Mouse (Mus musculus) myocyte (in vitro differentiated cells): ENCODE results near the gene Ndufs4. TPM values are rescaled to one million over a fixed set of nuclear protein-coding genes. Genes with fewer than 3 reads are reported as not detected.

Experiments used
- H3K27me3 ChIP-seq: one replicate; pipeline ENCODE4 v1.6.1; 2011; ENCODE audit not compliant: control insufficient read depth, insufficient read depth, insufficient read length
- H3K36me3 ChIP-seq: one replicate; pipeline ENCODE4 v1.6.1; 2011; ENCODE audit not compliant: control insufficient read depth, insufficient read depth
- H3K4me2 ChIP-seq: one replicate; pipeline ENCODE4 v1.6.1; 2011; ENCODE audit warnings: low read depth, control low read depth
- H3K4me3 ChIP-seq: one replicate; pipeline ENCODE4 v1.5.1; 2011; ENCODE audit warnings: mild to moderate bottlenecking, control low read depth, moderate library complexity
- H3K79me2 ChIP-seq: one replicate; pipeline ENCODE4 v1.6.1; 2011; ENCODE audit not compliant: control insufficient read depth, insufficient read depth
- H3ac ChIP-seq: one replicate; pipeline ENCODE4 v1.6.1; 2011; ENCODE audit not compliant: control insufficient read depth, insufficient read length
- CEBPB ChIP-seq: IDR thresholded peaks from 2 replicates; pipeline ENCODE4 v1.6.1; 2011; ENCODE audit warnings: mild to moderate bottlenecking, moderate library complexity; ENCODE audit not compliant: poor library complexity, insufficient read depth, severe bottlenecking
- E2F4 ChIP-seq: IDR thresholded peaks from one replicate; pipeline ENCODE4 v1.6.1; 2011; ENCODE audit warnings: mild to moderate bottlenecking, control low read depth, moderate library complexity; ENCODE audit not compliant: insufficient read depth
- MAX ChIP-seq: IDR thresholded peaks from one replicate; pipeline ENCODE4 v1.6.1; 2011; ENCODE audit warnings: low read depth, mild to moderate bottlenecking, control low read depth
- MYOD1 ChIP-seq, 3 experiments: IDR thresholded peaks; one replicate each; pipeline ENCODE4 v1.6.1; 2011; ENCODE audit warnings: control low read depth in 2 of 3, low read depth in 2 of 3, mild to moderate bottlenecking in 2 of 3, moderate library complexity in 1 of 3; ENCODE audit not compliant: insufficient read length in 2 of 3, control insufficient read depth in 1 of 3
- MYOG ChIP-seq, 3 experiments: IDR thresholded peaks; one replicate each; pipeline ENCODE4 v1.6.1; 2011; ENCODE audit warnings: control low read depth in 2 of 3, low read depth in 2 of 3, mild to moderate bottlenecking in 2 of 3; ENCODE audit not compliant: insufficient read length in 2 of 3, control insufficient read depth in 1 of 3, insufficient read depth in 1 of 3
- POLR2A ChIP-seq: IDR thresholded peaks from one replicate; pipeline ENCODE4 v1.6.1; 2011; ENCODE audit warnings: low read depth, mild to moderate bottlenecking, control low read depth, moderate library complexity; ENCODE audit not compliant: insufficient read length
- POLR2AphosphoS2 ChIP-seq: IDR thresholded peaks from one replicate; pipeline ENCODE4 v1.6.1; 2011; ENCODE audit warnings: low read depth, control low read depth; ENCODE audit not compliant: insufficient read length
- REST ChIP-seq: IDR thresholded peaks from one replicate; pipeline ENCODE4 v1.6.1; 2011; ENCODE audit warnings: mild to moderate bottlenecking, control low read depth, moderate library complexity; ENCODE audit not compliant: insufficient read depth, insufficient read length
- SRF ChIP-seq: IDR thresholded peaks from one replicate; pipeline ENCODE4 v1.6.1; 2011; ENCODE audit warnings: low read depth; ENCODE audit not compliant: control insufficient read depth, insufficient read length
- TCF12 ChIP-seq: IDR thresholded peaks from one replicate; pipeline ENCODE4 v1.6.1; 2011; ENCODE audit warnings: mild to moderate bottlenecking, control low read depth; ENCODE audit not compliant: poor library complexity, insufficient read depth, severe bottlenecking
- TCF3 ChIP-seq: IDR thresholded peaks from one replicate; pipeline ENCODE4 v1.6.1; 2011; ENCODE audit warnings: low read depth, control low read depth; ENCODE audit not compliant: insufficient read length
- USF1 ChIP-seq: IDR thresholded peaks from one replicate; pipeline ENCODE4 v1.6.1; 2011; ENCODE audit warnings: low read depth, mild to moderate bottlenecking, control low read depth, moderate library complexity
- polyA plus RNA-seq: library from polyadenylated mRNA; unstranded; fragments of >200 nt; fragmentation: generic; extraction: Trizol; gene quantifications from one replicate; pipeline ENCODE4 v1.2.1, GENCODE M21; 2012; ENCODE audit warnings: missing spikeins

Ndufs4 gene
- polyA plus RNA-seq, 1 experiment, result 168 TPM

GRCm38 (mm10) chr13:114376511-114376910, 11.5 kb downstream of the Ndufs4 start:
- H3K79me2 ChIP-seq, result peaks cover 51% of the 10 kb centered on the region
- peaks cover 8% of the 10 kb centered on the region for H3K36me3 ChIP-seq
- H3K4me2 ChIP-seq, result no peak overlapping the region
- H3ac ChIP-seq, result no peak overlapping the region
- no peak for TF ChIP-seq TCF12
- no peak for TF ChIP-seq MAX
- no peak for TF ChIP-seq POLR2AphosphoS2
- TF ChIP-seq CEBPB, result no peak
- no peak for TF ChIP-seq TCF3
- no peak for TF ChIP-seq MYOD1 (IDR thresholded peaks at IDR 0.05; ENCODE audit: control insufficient read depth in 1 of 3, insufficient read length in 2 of 3, low read depth in 2 of 3)
- TF ChIP-seq SRF, result no peak
- TF ChIP-seq USF1, result no peak
- TF ChIP-seq MYOG (IDR thresholded peaks at IDR 0.05; ENCODE audit: control insufficient read depth in 1 of 3, insufficient read depth in 1 of 3, insufficient read length in 2 of 3, low read depth in 2 of 3), result no peak
- TF ChIP-seq E2F4, result no peak
- TF ChIP-seq POLR2A, result no peak
- no peak for TF ChIP-seq REST
- no peaks in the 10 kb centered on the region for H3K27me3 ChIP-seq
- no peak overlapping the region for H3K4me3 ChIP-seq

DNA sequence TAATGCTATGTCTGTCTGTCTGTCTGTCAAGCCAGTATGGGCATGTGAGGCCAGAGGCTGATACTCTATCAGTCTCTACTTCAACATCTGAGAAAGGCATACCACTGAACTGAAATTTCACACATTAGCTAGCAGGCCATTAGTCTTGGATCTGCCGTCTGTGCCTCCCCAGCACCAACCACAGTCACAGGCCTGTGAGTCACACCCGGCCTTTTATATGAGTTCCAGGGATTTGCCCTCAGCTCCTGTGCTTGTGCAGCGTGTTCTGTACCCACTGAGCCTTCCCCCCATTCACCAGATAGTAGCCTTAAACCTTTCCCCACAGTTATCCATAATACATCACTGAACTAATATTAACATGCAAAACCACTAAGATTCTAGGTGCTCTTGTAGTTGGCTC, 26.0 kb downstream of the Ndufs4 start:
- peaks cover 5% of the 10 kb centered on the region for H3K36me3 ChIP-seq
- H3K4me2 ChIP-seq, result no peak overlapping the region
- H3K79me2 ChIP-seq, result peaks cover 61% of the 10 kb centered on the region
- H3ac ChIP-seq, result no peak overlapping the region
- TF ChIP-seq SRF, result no peak
- no peak for TF ChIP-seq TCF12
- no peak for TF ChIP-seq USF1
- H3K4me3 ChIP-seq, result no peak overlapping the region
- H3K27me3 ChIP-seq, result no peaks in the 10 kb centered on the region

- no peak overlapping the region for H3K4me2 ChIP-seq
- no peak overlapping the region for H3K4me3 ChIP-seq
- H3K27me3 ChIP-seq, result no peaks in the 10 kb centered on the region
- no peaks in the 10 kb centered on the region for H3K36me3 ChIP-seq
- no peak for TF ChIP-seq TCF12
- H3K79me2 ChIP-seq, result peaks cover 9% of the 10 kb centered on the region
- H3ac ChIP-seq, result no peak overlapping the region
These were observed 36.6 kb downstream of the Ndufs4 start for GRCm38 (mm10) chr13:114351321-114351946.

DNA sequence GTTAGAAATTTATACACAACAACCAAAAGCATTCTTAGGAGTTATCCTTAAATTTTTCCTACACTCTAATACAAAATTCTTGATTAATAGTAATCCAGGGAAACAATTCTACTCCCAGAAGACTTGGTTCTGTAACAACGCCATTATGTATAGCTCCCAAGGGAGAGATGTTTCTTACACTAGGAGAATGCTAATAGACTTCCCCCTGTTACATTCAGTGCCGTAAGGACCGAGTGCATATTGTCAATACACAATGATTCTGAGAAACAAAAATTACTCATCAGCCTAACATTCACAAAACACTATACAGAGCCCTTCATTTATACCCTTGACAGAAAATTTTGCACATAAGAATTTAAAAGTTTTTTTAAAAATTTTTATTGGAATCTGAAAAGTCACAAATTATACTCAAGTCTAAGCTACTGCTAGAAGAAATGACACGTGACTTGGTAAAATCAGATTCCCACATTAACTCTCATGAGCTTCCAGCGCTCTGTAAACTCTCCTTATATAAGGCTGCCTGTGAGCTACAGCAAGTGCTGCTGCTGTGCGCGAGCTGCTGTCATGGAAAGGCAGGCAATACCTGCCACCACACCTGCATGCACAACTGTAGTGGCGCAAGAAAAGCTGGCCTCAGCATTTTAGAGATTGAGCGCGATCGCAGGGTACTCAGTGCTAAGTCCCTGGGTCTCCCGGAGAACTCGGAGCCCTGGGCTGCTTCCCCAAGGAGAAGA, 42.9 kb downstream of the Ndufs4 start:
- H3K4me3 ChIP-seq, result no peak overlapping the region
- no peaks in the 10 kb centered on the region for H3K36me3 ChIP-seq
- TF ChIP-seq USF1, result no peak
- no peak for TF ChIP-seq MYOD1 (IDR thresholded peaks at IDR 0.05; ENCODE audit: control insufficient read depth in 1 of 3, insufficient read length in 2 of 3, low read depth in 2 of 3)
- no peak for TF ChIP-seq CEBPB
- TF ChIP-seq E2F4, result no peak
- no peak for TF ChIP-seq TCF12
- no peak for TF ChIP-seq POLR2A
- no peak for TF ChIP-seq MYOG (IDR thresholded peaks at IDR 0.05; ENCODE audit: control insufficient read depth in 1 of 3, insufficient read depth in 1 of 3, insufficient read length in 2 of 3, low read depth in 2 of 3)
- no peak for TF ChIP-seq TCF3
- TF ChIP-seq POLR2AphosphoS2, result no peak
- TF ChIP-seq SRF, result no peak
- no peak for TF ChIP-seq REST
- H3K4me2 ChIP-seq, result no peak overlapping the region
- H3K79me2 ChIP-seq, result peaks cover under 1% of the 10 kb centered on the region
- H3K27me3 ChIP-seq, result no peaks in the 10 kb centered on the region
- no peak overlapping the region for H3ac ChIP-seq

DNA sequence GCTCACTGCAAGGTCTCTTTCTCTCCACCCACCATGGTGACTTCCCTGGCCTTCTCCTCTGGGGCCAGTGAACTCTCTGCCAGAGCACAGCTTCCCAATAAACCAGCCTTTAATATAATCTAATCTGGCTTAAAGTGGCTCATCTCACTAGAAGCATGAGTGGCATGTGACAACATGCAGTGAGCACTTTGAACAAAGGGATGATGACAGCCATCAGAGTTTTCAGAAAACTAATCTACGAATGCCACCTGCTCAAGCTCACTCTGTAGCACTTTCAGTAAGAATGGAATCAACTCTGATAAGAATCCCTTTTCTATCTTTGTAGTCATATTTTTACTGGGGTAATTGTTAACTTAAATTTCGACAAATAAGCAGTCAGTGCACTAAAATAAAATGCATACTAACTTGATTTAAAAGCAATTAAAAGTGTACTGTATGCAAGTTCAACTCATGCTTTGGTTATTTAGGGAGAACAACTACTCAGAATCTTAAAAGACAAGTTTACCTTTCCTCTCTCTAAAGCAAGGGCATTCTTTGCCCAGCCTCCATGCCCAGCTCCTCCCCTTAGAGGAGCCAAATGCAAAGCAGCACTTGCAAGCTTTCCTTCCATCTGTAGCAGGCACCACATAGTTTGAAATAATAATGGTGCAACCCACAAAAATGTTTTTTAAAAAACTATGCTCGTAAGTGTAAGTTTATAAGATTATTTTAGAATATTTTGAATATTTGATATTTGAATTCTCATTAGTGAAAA, 43.7 kb downstream of the Ndufs4 start:
- H3K27me3 ChIP-seq, result no peaks in the 10 kb centered on the region
- TF ChIP-seq MYOD1 (IDR thresholded peaks at IDR 0.05; ENCODE audit: control insufficient read depth in 1 of 3, insufficient read length in 2 of 3, low read depth in 2 of 3) (no peak), TCF12 (no peak), MYOG (IDR thresholded peaks at IDR 0.05; ENCODE audit: control insufficient read depth in 1 of 3, insufficient read depth in 1 of 3, insufficient read length in 2 of 3, low read depth in 2 of 3) (no peak), E2F4 (no peak), USF1 (no peak), POLR2AphosphoS2 (no peak), REST (no peak), MAX (no peak), POLR2A (no peak), SRF (no peak), TCF3 (no peak), CEBPB (no peak)
- H3ac ChIP-seq, result no peak overlapping the region
- H3K79me2 ChIP-seq, result no peaks in the 10 kb centered on the region
- H3K4me3 ChIP-seq, result no peak overlapping the region
- H3K4me2 ChIP-seq, result no peak overlapping the region
- H3K36me3 ChIP-seq, result no peaks in the 10 kb centered on the region
